Mouse (Mus musculus) liver, embryonic 14.5 days (tissue): ENCODE results near the gene Vsir.

Experiments used
- CTCF ChIP-seq: IDR thresholded peaks from 2 replicates; pipeline ENCODE4 v1.5.1; 2016; ENCODE audit warnings: antibody characterized with exemption, low read depth, control low read depth
- EP300 ChIP-seq: IDR thresholded peaks from 2 replicates; pipeline ENCODE4 v1.6.1; 2016; ENCODE audit warnings: antibody characterized with exemption, low read depth

DNA sequence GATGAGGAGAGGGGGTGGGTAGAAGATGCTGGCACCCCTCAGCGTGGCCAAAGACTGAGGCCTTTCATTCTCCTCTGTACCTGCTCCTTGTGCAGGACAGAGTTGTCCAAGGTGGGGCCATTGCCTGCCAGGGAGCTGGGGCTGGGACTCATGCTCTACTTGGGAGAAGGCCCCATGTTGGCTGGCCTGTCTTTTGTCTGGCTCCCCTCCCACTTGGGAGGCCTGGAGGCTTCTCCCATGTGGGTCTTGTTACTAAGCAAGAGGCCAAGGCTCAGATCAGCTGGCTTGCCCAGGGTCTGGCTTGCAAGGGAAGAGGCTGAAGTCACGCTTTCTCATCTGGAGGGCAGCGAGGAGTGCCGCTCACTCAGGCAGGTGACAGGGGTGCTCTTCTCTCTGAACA is 10.8 kb downstream of the Vsir start:
- TF ChIP-seq EP300 (no peak), CTCF (no peak)
